Mouse (Mus musculus) E14TG2a.4 (cell line): Measurements from ENCODE around the gene Mapkapk2.

Experiments used
- H3K27me3 ChIP-seq: 2 replicates; pipeline ENCODE4 v1.6.1; 2014; ENCODE audit warnings: low read length, control low read depth; ENCODE audit not compliant: insufficient read depth
- H3K36me3 ChIP-seq: 2 replicates; pipeline ENCODE4 v1.6.1; 2014; ENCODE audit warnings: low read length, control low read depth; ENCODE audit not compliant: insufficient read depth
- H3K4me1 ChIP-seq: replicated peaks from 2 replicates; pipeline ENCODE4 v1.6.1; 2014; ENCODE audit warnings: low read depth, low read length, control low read depth
- H3K4me3 ChIP-seq: replicated peaks from 2 replicates; pipeline ENCODE4 v1.5.1; 2014; ENCODE audit warnings: mild to moderate bottlenecking, low read length
- H3K9me3 ChIP-seq: 2 replicates; pipeline ENCODE4 v1.6.1; 2014; ENCODE audit warnings: low read length, control low read depth
- CTCF ChIP-seq: conservative IDR thresholded peaks from 2 replicates; pipeline ENCODE4 v1.5.1; 2014; ENCODE audit warnings: low read length
- NANOG ChIP-seq: IDR thresholded peaks from 2 replicates; pipeline ENCODE4 v1.6.1; 2014; ENCODE audit warnings: borderline replicate concordance, low read length, mixed read lengths
- POU5F1 ChIP-seq: IDR thresholded peaks from 2 replicates; pipeline ENCODE4 v1.6.1; 2014; ENCODE audit warnings: low read length, borderline replicate concordance

Mapkapk2 gene

GRCm38 (mm10) chr1:131062821-131063220, 34.8 kb downstream of the Mapkapk2 start:
- H3K9me3 ChIP-seq = no peaks in the 10 kb centered on the region
- H3K4me1 ChIP-seq = no peaks in the 10 kb centered on the region
- H3K27me3 ChIP-seq = peaks cover 2% of the 10 kb centered on the region; the same call in 1 of the 2 replicates
- H3K4me3 ChIP-seq = no peak overlapping the region
- TF ChIP-seq POU5F1 (no peak), CTCF (no peak), NANOG (no peak)
- 0 out of 2 replicates have a peak, but pooled peaks cover 3% of the 10 kb centered on the region for H3K36me3 ChIP-seq

GRCm38 (mm10) chr1:131061740-131062254, 35.8 kb downstream of the Mapkapk2 start:
- TF ChIP-seq POU5F1 = no peak
- Histone ChIP-seq H3K4me3 (no peak overlapping the region), H3K36me3 (peaks cover 13% of the 10 kb centered on the region), H3K9me3 (no peaks in the 10 kb centered on the region), H3K27me3 (peaks cover 2% of the 10 kb centered on the region; the same call in 1 of the 2 replicates), H3K4me1 (no peaks in the 10 kb centered on the region)

- TF ChIP-seq CTCF (peak; percentile 38), NANOG (no peak)
- H3K36me3 ChIP-seq = peaks cover 17% of the 10 kb centered on the region
These were observed 37.1 kb downstream of the Mapkapk2 start for GRCm38 (mm10) chr1:131060290-131061253.

GRCm38 (mm10) chr1:131059841-131060240, 37.8 kb downstream of the Mapkapk2 start:
- Histone ChIP-seq H3K27me3 (peaks cover 2% of the 10 kb centered on the region; the same call in 1 of the 2 replicates), H3K36me3 (peaks cover 23% of the 10 kb centered on the region), H3K4me1 (no peaks in the 10 kb centered on the region), H3K9me3 (no peaks in the 10 kb centered on the region), H3K4me3 (no peak overlapping the region)
- TF ChIP-seq CTCF (no peak), POU5F1 (no peak), NANOG (no peak)

More at GRCm38 (mm10) chr1:131060290-131061253, 37.1 kb downstream of the Mapkapk2 start:
- H3K9me3 ChIP-seq = no peaks in the 10 kb centered on the region
- no peaks in the 10 kb centered on the region for H3K4me1 ChIP-seq
- peaks cover 2% of the 10 kb centered on the region; the same call in 1 of the 2 replicates for H3K27me3 ChIP-seq
- H3K4me3 ChIP-seq = no peak overlapping the region

GRCm38 (mm10) chr1:131059411-131059810, 38.2 kb downstream of the Mapkapk2 start:
- TF ChIP-seq POU5F1 (no peak), NANOG (no peak), CTCF (no peak)
- H3K4me3 ChIP-seq = no peak overlapping the region
- peaks cover 2% of the 10 kb centered on the region; the same call in 1 of the 2 replicates for H3K27me3 ChIP-seq
- H3K9me3 ChIP-seq = no peaks in the 10 kb centered on the region
- no peaks in the 10 kb centered on the region; the same call in 1 of the 2 replicates for H3K4me1 ChIP-seq
- peaks cover 23% of the 10 kb centered on the region for H3K36me3 ChIP-seq

GRCm38 (mm10) chr1:131058431-131058830, 39.2 kb downstream of the Mapkapk2 start:
- Histone ChIP-seq H3K4me3 (no peak overlapping the region), H3K9me3 (no peaks in the 10 kb centered on the region), H3K36me3 (peaks cover 23% of the 10 kb centered on the region), H3K4me1 (peaks cover 6% of the 10 kb centered on the region; the same call in 1 of the 2 replicates), H3K27me3 (peaks cover 2% of the 10 kb centered on the region; the same call in 1 of the 2 replicates)
- no peak for TF ChIP-seq NANOG
- TF ChIP-seq CTCF = no peak
- no peak for TF ChIP-seq POU5F1

- no peak overlapping the region for H3K4me3 ChIP-seq
- TF ChIP-seq POU5F1 (no peak), NANOG (no peak), CTCF (no peak)
- H3K36me3 ChIP-seq = peaks cover 23% of the 10 kb centered on the region
- H3K9me3 ChIP-seq = no peaks in the 10 kb centered on the region
- peaks cover 11% of the 10 kb centered on the region; the same call in 1 of the 2 replicates for H3K4me1 ChIP-seq
- no peaks in the 10 kb centered on the region for H3K27me3 ChIP-seq
These were observed 43.4 kb downstream of the Mapkapk2 start for GRCm38 (mm10) chr1:131054251-131054650.

- Histone ChIP-seq H3K4me3 (0 out of 2 replicates have a peak overlapping the region, but pooled peaks have one; percentile 10), H3K4me1 (peaks cover 11% of the 10 kb centered on the region; the same call in 1 of the 2 replicates), H3K9me3 (no peaks in the 10 kb centered on the region), H3K27me3 (no peaks in the 10 kb centered on the region), H3K36me3 (peaks cover 23% of the 10 kb centered on the region)
- TF ChIP-seq NANOG = no peak
- TF ChIP-seq CTCF = no peak
- TF ChIP-seq POU5F1 = no peak
These were observed 44.0 kb downstream of the Mapkapk2 start for GRCm38 (mm10) chr1:131053656-131054055.
